Mouse (Mus musculus) erythroblast, embryonic 14.5 days (primary cell): ENCODE results near the gene Tedc2. TPM values are rescaled to one million over a fixed set of nuclear protein-coding genes. Genes with fewer than 3 reads are reported as not detected.
A peak's percentile ranks its signal among the peaks of the same experiment; 100 is the strongest.

Experiments
- H3K27me3 ChIP-seq: 2 replicates; pipeline ENCODE4 v1.6.1; 2012; ENCODE audit warnings: inconsistent platforms; ENCODE audit not compliant: control insufficient read depth
- H3K36me3 ChIP-seq: 2 replicates; pipeline ENCODE4 v1.6.1; 2012; ENCODE audit warnings: mild to moderate bottlenecking, inconsistent platforms; ENCODE audit not compliant: control insufficient read depth
- H3K4me1 ChIP-seq: 2 replicates; pipeline ENCODE4 v1.6.1; 2012; ENCODE audit warnings: inconsistent platforms; ENCODE audit not compliant: control insufficient read depth
- H3K4me3 ChIP-seq: replicated peaks from 2 replicates; pipeline ENCODE3; 2012; ENCODE audit warnings: moderate library complexity, mild to moderate bottlenecking, inconsistent platforms
- H3K9me3 ChIP-seq: 2 replicates; pipeline ENCODE4 v1.6.1; 2012; ENCODE audit warnings: low read length, inconsistent platforms, mixed read lengths; ENCODE audit not compliant: control insufficient read depth
- GATA1 ChIP-seq: IDR thresholded peaks from 2 replicates; pipeline ENCODE4 v1.6.1; 2012; ENCODE audit warnings: low read length, inconsistent platforms, mixed read lengths
- TAL1 ChIP-seq: IDR thresholded peaks from 3 replicates; pipeline ENCODE4 v1.6.1; 2012; ENCODE audit warnings: low read length, inconsistent platforms, mixed read lengths
- polyA plus RNA-seq: library from polyadenylated mRNA; stranded (reverse); fragments of >175 nt; gene quantifications from 2 replicates; pipeline ENCODE4 v1.2.3, GENCODE M21; 2012

The Tedc2 gene
- polyA plus RNA-seq, 1 experiment, result 7.7 TPM

- Histone ChIP-seq H3K4me3 (peak overlapping the region; percentile 78), H3K9me3 (no peaks in the 10 kb centered on the region), H3K36me3 (peaks cover 66% of the 10 kb centered on the region), H3K4me1 (peaks cover 100% of the 10 kb centered on the region), H3K27me3 (no peaks in the 10 kb centered on the region)
- TF ChIP-seq TAL1 (no peak), GATA1 (peak; percentile 47; the same call in 1 of the 2 replicates)
Observed at GRCm38 (mm10) chr17:24203611-24204534, 16.8 kb downstream of the Tedc2 start.

- peak overlapping the region; percentile 78 for H3K4me3 ChIP-seq
- no peaks in the 10 kb centered on the region for H3K9me3 ChIP-seq
- H3K36me3 ChIP-seq, result peaks cover 70% of the 10 kb centered on the region
- TF ChIP-seq TAL1, result peak; percentile 64; the same call in 2 of the 3 replicates
- peak; percentile 72 for TF ChIP-seq GATA1
- H3K27me3 ChIP-seq, result no peaks in the 10 kb centered on the region
- H3K4me1 ChIP-seq, result peaks cover 100% of the 10 kb centered on the region
Observed at GRCm38 (mm10) chr17:24203068-24203467, 17.6 kb downstream of the Tedc2 start.

GRCm38 (mm10) chr17:24201092-24201491 lies 19.6 kb downstream of the Tedc2 start:
- Histone ChIP-seq H3K4me1 (peaks cover 100% of the 10 kb centered on the region), H3K9me3 (no peaks in the 10 kb centered on the region), H3K36me3 (peaks cover 78% of the 10 kb centered on the region), H3K4me3 (peak overlapping the region; percentile 78), H3K27me3 (no peaks in the 10 kb centered on the region)
- TF ChIP-seq TAL1 (no peak), GATA1 (no peak)

DNA sequence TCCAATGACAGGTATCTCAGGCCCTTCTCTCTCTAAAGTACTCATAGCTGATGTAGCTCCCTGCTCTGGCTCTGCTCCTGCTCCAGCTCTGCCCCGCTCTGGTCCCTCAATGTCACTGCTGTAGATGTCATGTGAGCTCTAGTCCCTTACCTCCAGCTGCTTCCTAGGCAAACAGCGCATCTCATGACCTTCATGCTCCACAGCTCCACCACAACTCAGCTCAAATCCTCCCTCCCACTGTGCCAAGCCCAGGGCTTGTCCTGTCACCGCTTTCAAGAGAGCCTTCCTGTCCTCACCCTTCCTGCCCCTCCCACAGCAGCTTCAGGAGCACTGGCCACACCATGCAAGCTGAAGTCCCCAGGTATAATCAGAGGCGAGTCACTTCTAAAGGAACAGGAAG lies 20.9 kb downstream of the Tedc2 start:
- Histone ChIP-seq H3K4me1 (peaks cover 100% of the 10 kb centered on the region), H3K27me3 (no peaks in the 10 kb centered on the region), H3K36me3 (peaks cover 89% of the 10 kb centered on the region), H3K4me3 (peak overlapping the region; percentile 58), H3K9me3 (no peaks in the 10 kb centered on the region)
- no peak for TF ChIP-seq TAL1
- TF ChIP-seq GATA1, result no peak

DNA sequence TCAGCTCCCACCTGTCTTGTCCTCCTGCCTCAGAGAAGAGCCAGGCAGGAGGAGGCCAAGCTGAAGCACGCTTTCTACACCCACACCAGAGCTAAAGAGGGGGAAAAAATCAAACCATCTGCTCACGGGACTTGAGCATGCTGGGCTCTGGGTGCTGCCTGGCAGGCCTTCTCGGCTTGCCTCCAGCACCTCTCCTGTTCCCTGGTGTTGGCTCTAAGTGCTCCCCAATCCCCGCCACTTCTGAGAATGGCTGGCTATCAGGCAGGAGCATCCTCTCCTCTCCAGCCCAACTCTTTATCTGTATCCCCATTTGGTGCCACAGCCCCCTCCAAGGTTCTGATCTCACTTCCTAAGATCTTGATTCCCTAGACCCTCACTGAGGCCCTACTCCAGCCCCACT lies 21.4 kb downstream of the Tedc2 start:
- Histone ChIP-seq H3K4me1 (peaks cover 100% of the 10 kb centered on the region), H3K27me3 (no peaks in the 10 kb centered on the region), H3K36me3 (peaks cover 89% of the 10 kb centered on the region), H3K4me3 (peak overlapping the region; percentile 58), H3K9me3 (no peaks in the 10 kb centered on the region)
- TF ChIP-seq GATA1, result peak; percentile 61
- TF ChIP-seq TAL1, result peak; percentile 51; the same call in 2 of the 3 replicates

GRCm38 (mm10) chr17:24197032-24197824 lies 23.4 kb downstream of the Tedc2 start:
- H3K9me3 ChIP-seq, result no peaks in the 10 kb centered on the region
- H3K4me3 ChIP-seq, result peak overlapping the region; percentile 58
- H3K27me3 ChIP-seq, result no peaks in the 10 kb centered on the region
- peak; percentile 66 for TF ChIP-seq GATA1
- TF ChIP-seq TAL1, result peak; percentile 32; the same call in 1 of the 3 replicates
- H3K36me3 ChIP-seq, result peaks cover 97% of the 10 kb centered on the region
- H3K4me1 ChIP-seq, result peaks cover 100% of the 10 kb centered on the region

GRCm38 (mm10) chr17:24195349-24195748 lies 25.3 kb downstream of the Tedc2 start:
- peaks cover 96% of the 10 kb centered on the region for H3K4me1 ChIP-seq
- H3K27me3 ChIP-seq, result no peaks in the 10 kb centered on the region
- TF ChIP-seq TAL1 (no peak), GATA1 (no peak)
- H3K9me3 ChIP-seq, result no peaks in the 10 kb centered on the region
- H3K4me3 ChIP-seq, result no peak overlapping the region
- peaks cover 93% of the 10 kb centered on the region for H3K36me3 ChIP-seq

- Histone ChIP-seq H3K9me3 (no peaks in the 10 kb centered on the region), H3K4me3 (peak overlapping the region; percentile 29), H3K4me1 (peaks cover 85% of the 10 kb centered on the region), H3K27me3 (no peaks in the 10 kb centered on the region), H3K36me3 (peaks cover 94% of the 10 kb centered on the region)
- TF ChIP-seq TAL1 (no peak), GATA1 (no peak)
Observed at GRCm38 (mm10) chr17:24193769-24194168, 26.9 kb downstream of the Tedc2 start.

DNA sequence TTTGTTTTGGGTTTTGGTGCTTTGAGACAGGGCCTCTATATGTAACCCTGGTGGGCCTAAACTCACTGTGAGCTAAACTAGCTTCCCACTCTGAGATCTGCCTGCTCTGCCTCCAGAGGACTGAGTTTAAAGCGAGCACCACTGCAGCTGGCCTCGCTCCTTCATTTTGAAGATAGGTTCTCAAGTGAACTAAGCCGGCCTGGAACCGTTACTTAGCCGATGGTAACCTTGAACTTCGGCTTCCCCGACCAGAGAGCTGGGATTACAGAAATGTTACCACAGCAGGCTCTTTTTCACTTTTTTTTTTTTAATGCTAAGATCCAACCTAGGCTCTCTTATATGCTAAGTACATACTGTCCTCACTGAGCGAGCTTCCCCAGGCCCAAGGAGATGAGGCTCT lies 27.4 kb downstream of the Tedc2 start:
- H3K27me3 ChIP-seq, result no peaks in the 10 kb centered on the region
- H3K4me1 ChIP-seq, result peaks cover 80% of the 10 kb centered on the region
- no peaks in the 10 kb centered on the region for H3K9me3 ChIP-seq
- peak overlapping the region; percentile 29 for H3K4me3 ChIP-seq
- H3K36me3 ChIP-seq, result peaks cover 94% of the 10 kb centered on the region
- TF ChIP-seq TAL1 (no peak), GATA1 (no peak)
